Mouse (Mus musculus): ENCODE results near the gene Ccdc105. TPM values are rescaled to one million over a fixed set of nuclear protein-coding genes. Genes with fewer than 3 reads are reported as not detected.

Gene Ccdc105
- polyA plus RNA-seq, 1 experiment from 2014 or later = 0.26 TPM

Other genes with a start within 250 kb of the Ccdc105 start
- gene Olfr1358, start 235.6 kb downstream of the Ccdc105 start, polyA plus RNA-seq (2015; fragmentation: Nextera tagmentation; extraction: Ambion mirVana) = not detected in 2 replicates
- gene Ilvbl, start 178.7 kb downstream of the Ccdc105 start, polyA plus RNA-seq (2015; fragmentation: Nextera tagmentation; extraction: Ambion mirVana) = 76.5 and 79.8 TPM in 2 replicates
- 3.4 and 4.2 TPM in 2 replicates for gene Syde1, start 161.1 kb downstream of the Ccdc105 start, polyA plus RNA-seq (2015; fragmentation: Nextera tagmentation; extraction: Ambion mirVana)
- gene Olfr1357, start 135.0 kb downstream of the Ccdc105 start, polyA plus RNA-seq (2015; fragmentation: Nextera tagmentation; extraction: Ambion mirVana) = not detected in 2 replicates
- not detected in 2 replicates for gene Casp14, start 34.8 kb downstream of the Ccdc105 start, polyA plus RNA-seq (2015; fragmentation: Nextera tagmentation; extraction: Ambion mirVana)
- gene Slc1a6, start 27.4 kb upstream of the Ccdc105 start, polyA plus RNA-seq (2015; fragmentation: Nextera tagmentation; extraction: Ambion mirVana) = 32.6 and 37.3 TPM in 2 replicates
- gene Olfr1356, start 99.1 kb upstream of the Ccdc105 start, polyA plus RNA-seq (2015; fragmentation: Nextera tagmentation; extraction: Ambion mirVana) = not detected in 2 replicates
- gene Olfr1355, start 122.5 kb upstream of the Ccdc105 start, polyA plus RNA-seq (2015; fragmentation: Nextera tagmentation; extraction: Ambion mirVana) = not detected in 2 replicates
- not detected in 2 replicates for gene Olfr1354, start 160.1 kb upstream of the Ccdc105 start, polyA plus RNA-seq (2015; fragmentation: Nextera tagmentation; extraction: Ambion mirVana)
- gene Olfr8, start 197.6 kb upstream of the Ccdc105 start, polyA plus RNA-seq (2015; fragmentation: Nextera tagmentation; extraction: Ambion mirVana) = not detected in 2 replicates
- gene Olfr1353, start 210.2 kb upstream of the Ccdc105 start, polyA plus RNA-seq (2015; fragmentation: Nextera tagmentation; extraction: Ambion mirVana) = not detected in 2 replicates
- gene Olfr1352, start 228.0 kb upstream of the Ccdc105 start, polyA plus RNA-seq (2015; fragmentation: Nextera tagmentation; extraction: Ambion mirVana) = not detected in 2 replicates